Mouse (Mus musculus) liver, adult 2 months (tissue): ENCODE results near the gene Emp3. TPM values are rescaled to one million over a fixed set of nuclear protein-coding genes. Genes with fewer than 3 reads are reported as not detected.

Source experiments
- DNase-seq: peaks from one replicate; pipeline ENCODE4 v3.0.0-alpha.2; 2011; ENCODE audit warnings: low read depth, low spot score; ENCODE audit errors: extremely low read depth
- H3K27ac ChIP-seq: fragments of 200-500 bp; replicated peaks from 2 replicates; pipeline ENCODE4 v1.5.1; 2012; ENCODE audit warnings: low read depth, mild to moderate bottlenecking, control low read depth, inconsistent platforms, low read length; ENCODE audit not compliant: insufficient read depth
- H3K27me3 ChIP-seq: fragments of 200-500 bp; 2 replicates; pipeline ENCODE4 v1.6.1; 2012; ENCODE audit warnings: mild to moderate bottlenecking, moderate library complexity, low read length, inconsistent platforms; ENCODE audit not compliant: control insufficient read depth, insufficient read depth
- H3K36me3 ChIP-seq: fragments of 200-500 bp; 2 replicates; pipeline ENCODE4 v1.6.1; 2012; ENCODE audit warnings: low read length, inconsistent platforms; ENCODE audit not compliant: control insufficient read depth, insufficient read depth
- H3K4me1 ChIP-seq: fragments of 200-500 bp; 2 replicates; pipeline ENCODE4 v1.6.1; 2011; ENCODE audit warnings: low read length; ENCODE audit not compliant: control insufficient read depth, insufficient read depth
- H3K4me3 ChIP-seq: fragments of 200-500 bp; 2 replicates; pipeline ENCODE4 v1.5.1; 2011; ENCODE audit warnings: low read depth, mild to moderate bottlenecking, control low read depth, low read length, moderate library complexity; ENCODE audit not compliant: insufficient read depth
- H3K79me2 ChIP-seq: fragments of 200-500 bp; 2 replicates; pipeline ENCODE4 v1.6.1; 2012; ENCODE audit warnings: inconsistent platforms, mild to moderate bottlenecking, low read length, moderate library complexity; ENCODE audit not compliant: control insufficient read depth, insufficient read depth
- H3K9ac ChIP-seq: fragments of 200-500 bp; 2 replicates; pipeline ENCODE4 v1.6.1; 2012; ENCODE audit warnings: low read depth, mild to moderate bottlenecking, control low read depth, inconsistent platforms, low read length
- CTCF ChIP-seq: fragments of 200-500 bp; IDR thresholded peaks from 2 replicates; pipeline ENCODE4 v1.5.1; 2011; ENCODE audit warnings: low read depth, low read length, control low read depth
- POLR2A ChIP-seq: fragments of 200-500 bp; IDR thresholded peaks from 2 replicates; pipeline ENCODE4 v1.6.1; 2011; ENCODE audit warnings: low read length, control low read depth; ENCODE audit not compliant: insufficient read depth; ENCODE audit errors: extremely low read depth
- WGBS: fragments of 180-500 bp; shearing (Covaris S2); methylation state at CpG from one replicate; pipeline ENCODE4 v1.1.7; 2018; 5-methylcytosine and 5-hydroxymethylcytosine counted together
- polyA plus RNA-seq: library from polyadenylated mRNA; depleted of rRNA; stranded (reverse); fragments of >200 nt; gene quantifications from 2 replicates; pipeline ENCODE4 v1.2.3, GENCODE M21; 2012
- total RNA-seq: library from RNA; depleted of rRNA; stranded (reverse); fragments of >200 nt; gene quantifications from 2 replicates; pipeline ENCODE4 v1.2.3, GENCODE M21; 2014

Emp3 gene
- total and polyA plus RNA-seq, 2 experiments = 3.6 to 13.6 TPM

GRCm38 (mm10) chr7:45922928-45923761 lies 1.9 kb upstream of the Emp3 start:
- TF ChIP-seq CTCF (no peak), POLR2A (0 out of 2 replicates have a peak, but pooled peaks have one; percentile 24)
- Histone ChIP-seq H3K9ac (peak overlapping the region; percentile 53), H3K27me3 (no peaks in the 10 kb centered on the region), H3K79me2 (no peaks in the 10 kb centered on the region), H3K4me3 (peak overlapping the region; percentile 42), H3K4me1 (no peaks in the 10 kb centered on the region), H3K36me3 (no peaks in the 10 kb centered on the region), H3K27ac (peak overlapping the region; percentile 62)
- WGBS = 2% methylated on average over 37 of the region's 37 CpGs
- peak; percentile 70 for DNase-seq

GRCm38 (mm10) chr7:45921950-45922600 lies 871 bp upstream of the Emp3 start:
- 81% methylated on average over 12 of the region's 12 CpGs for whole genome bisulfite sequencing
- TF ChIP-seq CTCF (no peak), POLR2A (no peak)
- Histone ChIP-seq H3K4me1 (no peaks in the 10 kb centered on the region), H3K27me3 (no peaks in the 10 kb centered on the region), H3K79me2 (no peaks in the 10 kb centered on the region), H3K9ac (no peak overlapping the region), H3K27ac (peak overlapping the region; percentile 16; the same call in 1 of the 2 replicates), H3K36me3 (no peaks in the 10 kb centered on the region), H3K4me3 (no peak overlapping the region)
- DNase-seq = no peak

GRCm38 (mm10) chr7:45920583-45921241 lies 492 bp downstream of the Emp3 start:
- no peak for DNase-seq
- peak overlapping the region; percentile 48 for H3K9ac ChIP-seq
- H3K36me3 ChIP-seq = no peaks in the 10 kb centered on the region; the same call in 1 of the 2 replicates
- peak overlapping the region; percentile 43 for H3K4me3 ChIP-seq
- no peaks in the 10 kb centered on the region for H3K79me2 ChIP-seq
- no peaks in the 10 kb centered on the region for H3K27me3 ChIP-seq
- TF ChIP-seq POLR2A = no peak
- no peak for TF ChIP-seq CTCF
- H3K27ac ChIP-seq = peak overlapping the region; percentile 49
- 53% methylated on average over 9 of the region's 9 CpGs for WGBS
- no peaks in the 10 kb centered on the region for H3K4me1 ChIP-seq

- H3K27ac ChIP-seq = no peak overlapping the region
- WGBS = 70% methylated on average over 4 of the region's 4 CpGs
- DNase-seq = no peak
These were observed 1.4 kb downstream of the Emp3 start for GRCm38 (mm10) chr7:45919761-45920160.

GRCm38 (mm10) chr7:45919083-45919671 lies 2.0 kb downstream of the Emp3 start:
- no peaks in the 10 kb centered on the region for H3K79me2 ChIP-seq
- no peak overlapping the region for H3K27ac ChIP-seq
- H3K4me3 ChIP-seq = no peak overlapping the region
- H3K27me3 ChIP-seq = no peaks in the 10 kb centered on the region
- TF ChIP-seq CTCF (peak; percentile 67), POLR2A (no peak)
- DNase-seq = no peak
- no peaks in the 10 kb centered on the region; the same call in 1 of the 2 replicates for H3K36me3 ChIP-seq
- no peak overlapping the region for H3K9ac ChIP-seq
- 70% methylated on average over 14 of the region's 14 CpGs for WGBS
- no peaks in the 10 kb centered on the region for H3K4me1 ChIP-seq

More at GRCm38 (mm10) chr7:45919761-45920160, 1.4 kb downstream of the Emp3 start:
- Histone ChIP-seq H3K9ac (no peak overlapping the region), H3K4me1 (no peaks in the 10 kb centered on the region), H3K27me3 (no peaks in the 10 kb centered on the region), H3K4me3 (no peak overlapping the region), H3K79me2 (no peaks in the 10 kb centered on the region), H3K36me3 (no peaks in the 10 kb centered on the region; the same call in 1 of the 2 replicates)
- TF ChIP-seq CTCF (no peak), POLR2A (no peak)
